Mouse (Mus musculus): ENCODE results near the gene Slc17a7. TPM values are rescaled to one million over a fixed set of nuclear protein-coding genes. Genes with fewer than 3 reads are reported as not detected.

Slc17a7 gene
- polyA plus RNA-seq, 1 experiment, result not detected

DNA sequence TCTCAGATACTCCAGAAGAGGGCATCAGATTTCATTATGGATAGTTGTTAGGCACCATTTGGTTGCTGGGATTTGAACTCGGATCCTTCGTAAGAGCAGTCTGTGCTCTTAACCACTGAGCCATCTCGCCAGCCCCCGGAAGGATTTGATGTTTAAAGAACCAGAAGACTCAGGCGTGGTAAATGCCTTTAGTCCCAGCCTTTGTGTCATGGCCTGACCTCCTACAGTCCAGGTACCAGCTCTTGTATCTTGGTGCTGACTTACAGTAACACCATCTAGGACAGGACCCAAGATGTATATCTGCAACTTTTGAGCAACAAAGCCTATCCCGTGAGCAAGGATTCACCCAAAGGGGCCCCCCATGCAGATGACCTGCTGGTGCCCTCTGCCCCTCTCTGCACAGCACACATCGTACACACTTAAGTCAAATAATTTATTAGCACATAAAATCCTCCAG, 38.6 kb upstream of the Slc17a7 start:
- TF ChIP-seq POLR2A (IDR thresholded peaks at IDR 0.05; ENCODE audit: borderline replicate concordance, low read depth, low read length) (no peak), CTCF (IDR thresholded peaks at IDR 0.05; ENCODE audit: low read depth, low read length) (no peak; the same call in 1 of the 2 replicates)
- H3K27ac ChIP-seq (ENCODE audit: insufficient read depth, low read depth, low read length), result peak overlapping the region; percentile 84
- peak overlapping the region; percentile 13 for H3K4me3 ChIP-seq (ENCODE audit: insufficient read depth, low read length)
- H3K4me1 ChIP-seq (ENCODE audit: control insufficient read depth, insufficient read depth, low read length), result peaks cover 27% of the 10 kb centered on the region

DNA sequence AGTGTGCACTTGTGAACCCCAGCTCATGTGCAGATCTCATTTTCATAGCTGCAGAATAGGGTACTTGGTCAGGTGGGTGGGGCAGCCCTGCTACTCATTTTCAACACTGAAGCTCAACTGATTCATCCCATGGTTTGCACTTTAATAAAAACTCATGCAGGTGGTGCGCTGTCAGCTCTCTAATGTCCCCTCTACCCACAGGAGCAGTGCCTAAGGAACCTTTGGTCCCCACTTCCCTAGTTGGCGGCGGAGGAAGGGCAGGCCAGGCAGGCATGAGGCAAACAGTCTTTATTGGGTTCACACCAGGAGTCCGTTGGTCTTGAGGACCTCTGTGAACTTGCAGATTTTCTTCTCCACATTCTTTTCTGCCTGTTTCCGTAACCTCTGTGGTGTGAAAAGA, 38.1 kb upstream of the Slc17a7 start:
- Histone ChIP-seq H3K4me3 (ENCODE audit: insufficient read depth, low read length) (peak overlapping the region; percentile 72), H3K4me1 (ENCODE audit: control insufficient read depth, insufficient read depth, low read length) (peaks cover 28% of the 10 kb centered on the region), H3K27ac (ENCODE audit: insufficient read depth, low read depth, low read length) (peak overlapping the region; percentile 84; the same call in 1 of the 2 replicates)

DNA sequence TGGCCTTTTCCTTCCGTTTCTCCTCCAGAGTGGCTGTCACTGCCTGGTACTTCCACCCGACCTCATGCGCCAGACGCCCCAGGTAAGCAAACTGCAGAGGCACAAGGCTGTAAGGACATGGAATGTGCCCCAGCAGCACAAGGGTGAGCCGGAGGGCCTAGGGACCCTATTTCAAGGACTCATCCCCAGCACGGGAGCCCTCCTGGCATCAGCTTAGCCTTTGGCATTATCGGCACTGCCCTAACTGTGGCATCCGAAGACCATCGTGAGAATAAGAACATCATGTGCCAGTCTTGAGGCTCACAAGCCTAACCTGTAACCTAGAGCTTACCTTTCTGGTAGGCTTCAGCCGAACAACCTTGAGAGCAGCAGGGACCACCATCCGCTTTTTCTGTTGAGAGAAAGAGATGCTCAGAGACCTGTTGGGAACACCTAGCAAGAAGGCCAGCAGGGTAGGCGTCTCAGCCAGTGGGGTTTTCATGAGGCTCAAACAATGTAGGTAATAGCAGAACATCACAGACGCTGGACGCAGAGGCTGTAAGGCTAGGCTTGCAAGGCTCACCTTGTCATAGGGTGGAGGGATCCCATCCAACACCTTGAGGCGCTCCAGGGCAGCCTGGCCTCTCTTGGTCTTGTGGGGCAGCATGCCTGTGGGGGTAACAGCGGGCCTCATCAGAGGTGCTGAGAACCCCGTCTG, 37.5 kb upstream of the Slc17a7 start:
- TF ChIP-seq POLR2A (IDR thresholded peaks at IDR 0.05; ENCODE audit: borderline replicate concordance, low read depth, low read length) (no peak), CTCF (IDR thresholded peaks at IDR 0.05; ENCODE audit: low read depth, low read length) (no peak)
- Histone ChIP-seq H3K27ac (ENCODE audit: insufficient read depth, low read depth, low read length) (peak overlapping the region; percentile 84), H3K4me1 (ENCODE audit: control insufficient read depth, insufficient read depth, low read length) (peaks cover 28% of the 10 kb centered on the region), H3K4me3 (ENCODE audit: insufficient read depth, low read length) (peak overlapping the region; percentile 72)

DNA sequence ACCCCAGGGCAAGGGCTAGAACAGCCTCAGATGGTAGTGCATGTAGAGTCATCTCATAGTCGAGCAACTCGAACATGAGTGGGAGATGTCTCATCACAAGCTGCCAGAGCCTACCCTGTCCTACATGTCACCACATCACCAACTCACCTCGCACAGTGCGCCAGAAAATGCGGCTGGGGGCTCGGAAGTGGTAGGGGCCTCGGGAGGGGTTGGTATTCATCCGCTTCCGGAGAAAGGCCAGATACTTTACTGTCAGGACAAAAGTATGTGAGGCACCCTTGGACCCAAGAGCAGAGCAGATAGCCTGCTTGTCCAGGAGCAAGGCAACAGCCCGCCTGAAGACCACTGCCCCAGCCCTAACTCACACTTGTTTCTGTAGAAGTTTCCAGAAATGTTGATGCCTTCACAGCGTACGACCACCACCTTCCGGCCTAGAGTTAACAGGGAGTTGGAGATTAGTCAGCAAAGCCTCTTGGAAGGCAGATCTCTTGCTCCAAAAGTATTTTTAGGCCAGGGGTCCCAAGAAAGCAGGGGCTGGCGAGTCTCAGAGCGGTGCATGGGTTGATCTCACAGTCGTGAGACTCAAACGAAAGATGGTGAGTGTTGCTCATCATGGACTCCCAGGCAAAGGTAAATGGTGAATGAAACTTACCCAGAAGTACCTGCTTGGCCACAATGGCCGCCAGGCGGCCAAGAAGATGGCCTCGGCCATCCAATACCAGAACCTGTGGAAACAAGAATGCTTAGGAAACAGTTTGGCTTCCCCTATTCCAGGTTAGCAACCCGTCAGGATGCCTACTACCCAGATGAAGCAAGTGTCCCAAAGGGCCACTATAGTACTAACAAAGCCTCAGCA, 36.7 kb upstream of the Slc17a7 start:
- TF ChIP-seq POLR2A (IDR thresholded peaks at IDR 0.05; ENCODE audit: borderline replicate concordance, low read depth, low read length) (no peak), CTCF (IDR thresholded peaks at IDR 0.05; ENCODE audit: low read depth, low read length) (no peak)
- Histone ChIP-seq H3K27ac (ENCODE audit: insufficient read depth, low read depth, low read length) (peak overlapping the region; percentile 84), H3K4me1 (ENCODE audit: control insufficient read depth, insufficient read depth, low read length) (peaks cover 20% of the 10 kb centered on the region)

DNA sequence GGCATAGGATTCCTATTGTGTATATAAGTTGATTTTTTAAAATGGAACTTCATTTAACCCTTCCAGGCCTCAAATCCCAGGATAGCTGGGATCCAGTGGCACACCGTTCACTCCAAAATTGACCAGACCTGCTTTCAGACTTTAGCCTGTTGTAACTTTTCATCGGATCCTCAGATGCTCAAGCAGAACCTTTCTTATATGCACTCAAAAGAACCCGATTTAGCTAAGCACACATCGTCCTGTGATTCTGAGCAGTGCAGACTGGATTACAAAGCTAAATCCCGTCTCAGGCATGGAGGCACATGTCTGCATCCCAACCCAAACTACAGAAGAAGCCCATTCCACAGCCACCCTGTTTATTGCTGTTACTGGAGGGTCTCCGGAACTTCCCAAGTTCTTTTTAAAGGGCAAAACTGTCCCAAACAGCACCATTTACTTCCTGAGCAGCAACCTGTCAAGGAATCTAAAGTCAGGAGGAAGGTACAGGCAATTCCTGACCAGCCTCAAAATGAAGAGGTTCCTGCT, 36.0 kb upstream of the Slc17a7 start:
- Histone ChIP-seq H3K27ac (ENCODE audit: insufficient read depth, low read depth, low read length) (peak overlapping the region; percentile 84), H3K4me1 (ENCODE audit: control insufficient read depth, insufficient read depth, low read length) (peaks cover 15% of the 10 kb centered on the region), H3K4me3 (ENCODE audit: insufficient read depth, low read length) (peak overlapping the region; percentile 72)
- TF ChIP-seq CTCF (IDR thresholded peaks at IDR 0.05; ENCODE audit: low read depth, low read length), result no peak
- no peak for TF ChIP-seq POLR2A (IDR thresholded peaks at IDR 0.05; ENCODE audit: borderline replicate concordance, low read depth, low read length)

More for the DNA sequence above, 36.7 kb upstream of the Slc17a7 start:
- H3K4me3 ChIP-seq (ENCODE audit: insufficient read depth, low read length), result peak overlapping the region; percentile 72

DNA sequence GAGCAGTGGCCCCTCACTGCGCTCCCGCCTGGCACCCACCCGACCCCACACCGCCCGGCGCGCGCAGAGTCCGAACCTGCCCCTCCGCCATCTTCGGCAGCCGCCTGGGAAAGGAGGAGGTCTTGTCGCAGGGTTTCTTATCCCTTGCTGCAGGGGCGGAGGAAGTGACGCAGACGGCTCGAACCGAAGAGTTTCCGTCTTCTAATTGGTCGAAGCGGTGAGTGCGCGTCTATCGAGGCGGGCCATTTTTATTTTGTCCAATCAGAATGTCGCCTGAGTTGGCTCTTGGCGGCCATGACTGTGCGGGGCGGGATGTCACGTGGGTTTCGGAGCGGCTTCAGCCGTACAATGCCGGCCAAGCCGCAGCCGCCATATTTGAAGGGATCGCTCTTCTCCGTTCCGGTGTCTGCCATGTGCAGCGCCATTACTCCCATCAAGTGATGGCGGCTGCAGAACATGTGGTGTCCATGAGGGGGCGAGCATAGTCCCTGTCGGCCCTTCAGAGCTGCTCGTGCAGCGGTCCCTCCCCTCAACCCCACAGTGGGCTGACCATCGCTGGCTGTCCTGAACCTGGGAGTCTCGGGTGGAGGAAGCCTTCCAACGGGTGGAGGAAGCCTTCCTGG, 35.0 kb upstream of the Slc17a7 start, which contains the start of gene Rpl13a:
Gene Rpl13a (minus strand): TSS at position 138 of the 623 bp plus-strand sequence.
- TF ChIP-seq POLR2A (IDR thresholded peaks at IDR 0.05; ENCODE audit: borderline replicate concordance, low read depth, low read length), result no peak
- no peak for TF ChIP-seq CTCF (IDR thresholded peaks at IDR 0.05; ENCODE audit: low read depth, low read length)
- peak within 1 kb of the TSS; percentile 86 for H3K27ac ChIP-seq (ENCODE audit: insufficient read depth, low read depth, low read length)
- peaks cover 12% of the 10 kb centered on the region for H3K4me1 ChIP-seq (ENCODE audit: control insufficient read depth, insufficient read depth, low read length)
- H3K4me3 ChIP-seq (ENCODE audit: insufficient read depth, low read length), result peak within 1 kb of the TSS; percentile 72

DNA sequence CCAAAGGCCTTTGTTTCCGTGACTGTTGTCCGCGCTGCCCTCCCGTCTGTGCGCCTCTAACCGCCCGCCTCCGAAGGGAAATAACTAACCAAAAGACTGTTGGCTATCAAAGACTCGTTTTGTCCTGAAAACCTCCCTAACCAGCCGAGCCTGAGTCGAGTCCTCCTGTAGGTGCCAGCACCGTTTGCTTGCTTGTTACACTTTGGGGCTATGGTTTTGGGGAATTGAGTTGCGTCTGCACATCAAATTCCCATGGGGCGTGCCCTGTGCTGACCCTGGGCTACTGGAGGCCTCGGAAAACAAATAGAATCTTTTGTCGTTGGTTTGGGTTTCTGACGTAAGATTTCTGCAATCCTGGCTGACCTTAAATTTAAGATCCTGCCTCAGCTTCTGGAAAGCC, 34.4 kb upstream of the Slc17a7 start:
- Histone ChIP-seq H3K4me3 (ENCODE audit: insufficient read depth, low read length) (peak overlapping the region; percentile 70), H3K27ac (ENCODE audit: insufficient read depth, low read depth, low read length) (peak overlapping the region; percentile 86), H3K4me1 (ENCODE audit: control insufficient read depth, insufficient read depth, low read length) (peaks cover 12% of the 10 kb centered on the region)
- TF ChIP-seq CTCF (IDR thresholded peaks at IDR 0.05; ENCODE audit: low read depth, low read length), result no peak
- TF ChIP-seq POLR2A (IDR thresholded peaks at IDR 0.05; ENCODE audit: borderline replicate concordance, low read depth, low read length), result no peak; the same call in 1 of the 2 replicates

DNA sequence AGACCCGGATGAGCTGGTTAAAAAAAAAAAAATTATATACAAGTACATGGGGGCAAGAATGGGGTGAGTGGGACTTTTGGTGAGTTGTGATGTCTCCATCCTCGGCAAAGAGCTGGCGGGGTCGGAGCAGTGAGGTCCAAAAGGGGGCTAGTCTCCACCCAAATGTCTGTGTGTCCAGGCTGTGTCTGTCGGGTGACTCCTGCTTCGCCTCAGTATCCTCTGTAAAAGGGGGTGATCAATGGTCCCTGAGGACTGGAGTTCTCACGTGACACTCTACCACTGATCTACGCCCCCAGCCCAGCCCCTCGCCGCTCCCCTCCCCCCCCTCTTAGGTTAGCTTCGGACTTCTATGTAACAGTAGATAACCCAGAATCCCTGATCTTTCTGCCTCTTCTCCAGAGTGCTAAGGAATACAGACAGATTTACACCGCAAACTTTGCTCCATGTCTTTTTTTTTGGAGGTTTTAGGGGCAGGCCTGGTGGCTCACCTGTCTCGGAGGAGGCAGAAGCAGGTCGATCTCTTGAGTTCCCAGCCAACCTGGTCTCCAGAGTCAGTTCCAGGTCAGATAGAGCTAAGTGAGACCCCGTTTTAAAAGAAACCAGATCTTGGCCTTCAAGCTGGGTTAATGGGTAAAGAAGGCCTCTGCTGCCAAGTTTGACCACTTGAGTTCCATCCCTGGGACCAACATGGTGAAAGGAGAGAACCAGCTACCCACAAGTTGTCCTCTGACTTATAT, 33.8 kb upstream of the Slc17a7 start:
- no peak for TF ChIP-seq POLR2A (IDR thresholded peaks at IDR 0.05; ENCODE audit: borderline replicate concordance, low read depth, low read length)
- no peak for TF ChIP-seq CTCF (IDR thresholded peaks at IDR 0.05; ENCODE audit: low read depth, low read length)
- Histone ChIP-seq H3K4me3 (ENCODE audit: insufficient read depth, low read length) (peak overlapping the region; percentile 70), H3K4me1 (ENCODE audit: control insufficient read depth, insufficient read depth, low read length) (peaks cover 10% of the 10 kb centered on the region), H3K27ac (ENCODE audit: insufficient read depth, low read depth, low read length) (peak overlapping the region; percentile 86)

DNA sequence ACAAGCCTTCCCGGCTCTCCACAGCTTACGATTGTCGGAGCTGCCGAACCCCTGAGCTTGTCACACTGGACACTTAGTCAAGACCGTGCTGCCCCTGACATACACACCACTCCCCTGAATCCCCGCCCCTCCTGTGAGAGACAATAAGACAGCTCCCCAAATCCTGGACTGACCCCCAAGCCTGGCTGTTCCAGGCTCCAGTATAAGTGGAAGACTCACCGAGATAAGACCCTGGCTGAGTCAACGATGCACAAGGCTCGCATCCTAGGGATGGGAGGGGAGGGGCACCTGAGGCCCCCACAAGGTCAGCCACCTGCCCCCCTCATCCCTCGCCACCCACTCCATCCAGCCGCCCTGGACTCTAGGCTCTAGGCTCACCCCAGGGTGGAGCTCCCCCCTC, 31.9 kb upstream of the Slc17a7 start:
- Histone ChIP-seq H3K27ac (ENCODE audit: insufficient read depth, low read depth, low read length) (no peak overlapping the region), H3K4me3 (ENCODE audit: insufficient read depth, low read length) (no peak overlapping the region), H3K4me1 (ENCODE audit: control insufficient read depth, insufficient read depth, low read length) (peaks cover 6% of the 10 kb centered on the region)
- TF ChIP-seq POLR2A (IDR thresholded peaks at IDR 0.05; ENCODE audit: borderline replicate concordance, low read depth, low read length) (no peak), CTCF (IDR thresholded peaks at IDR 0.05; ENCODE audit: low read depth, low read length) (no peak)

Measured in bone marrow macrophage, adult 2 months (primary cell).